Mouse (Mus musculus) ES-Bruce4 (cell line): Measurements from ENCODE around the gene Fam198a.

Experiments used
- CTCF ChIP-seq: IDR thresholded peaks from one replicate; pipeline ENCODE4 v1.8.1; 2011; ENCODE audit warnings: low read depth, low read length
- EP300 ChIP-seq: IDR thresholded peaks from 2 replicates; pipeline ENCODE4 v1.6.1; 2011; ENCODE audit warnings: low read depth, low read length; ENCODE audit not compliant: insufficient read depth
- POLR2A ChIP-seq: IDR thresholded peaks from one replicate; pipeline ENCODE4 v1.8.1; 2011; ENCODE audit warnings: low read length; ENCODE audit not compliant: insufficient read depth

- TF ChIP-seq CTCF (no peak), POLR2A (no peak), EP300 (no peak)
Observed at GRCm38 (mm10) chr9:121964941-121965340, 14.2 kb downstream of the Fam198a start.
